Comparison of ENCODE assay signal across 8 mouse cellular contexts in genomic region chr11:5057856-5058641, GRCm38 (mm10). TPM values are rescaled to one million over a fixed set of nuclear protein-coding genes. Genes with fewer than 3 reads are reported as not detected.
DNase-seq lines count a peak whose midpoint lies in the region; ATAC-seq and TF ChIP-seq lines count a peak whose summit lies in the region.

Gene Rasl10a (plus strand): TSS chr11:5058128.

- peaks cover 0 to 4% of the 10 kb centered on the region in 2 experiments; a peak in 1 of 4 replicates for H3K4me1 ChIP-seq in MEL (ENCODE audit: control insufficient read depth in 1 of 2, insufficient read depth in 2 of 2, low read length in 2 of 2)
- peaks cover 40% of the 10 kb centered on the region for H3K4me1 ChIP-seq in forebrain, embryonic 16.5 days (replicated peaks; ENCODE audit: control insufficient read depth, insufficient read depth, low read length)
- peaks cover 44% of the 10 kb centered on the region for H3K4me1 ChIP-seq in intestine, embryonic 15.5 days (replicated peaks)
- H3K4me1 ChIP-seq in midbrain, embryonic 15.5 days: peaks cover 51% of the 10 kb centered on the region
- H3K4me1 ChIP-seq in stomach, postnatal 0 days (replicated peaks; ENCODE audit: control insufficient read depth, insufficient read depth): peaks cover 16% of the 10 kb centered on the region

- H3K79me3 ChIP-seq in C2C12 (ENCODE audit: low read depth): peaks cover 6% of the 10 kb centered on the region

- H3K9ac ChIP-seq in MEL (ENCODE audit: control insufficient read depth, low read depth, low read length, poor library complexity, severe bottlenecking): peak within 1 kb of the TSS; percentile 26
- H3K9ac ChIP-seq in forebrain, embryonic 16.5 days (replicated peaks; ENCODE audit: low read depth, low read length): peak within 1 kb of the TSS; percentile 60
- H3K9ac ChIP-seq in intestine, embryonic 15.5 days: peak within 1 kb of the TSS; percentile 54
- H3K9ac ChIP-seq in midbrain, embryonic 15.5 days: peak within 1 kb of the TSS; percentile 52
- H3K9ac ChIP-seq in stomach, postnatal 0 days (ENCODE audit: low read length): peak within 1 kb of the TSS; percentile 61

- H3K36me3 ChIP-seq in C2C12 (ENCODE audit: control insufficient read depth, insufficient read depth) (peaks cover 16% of the 10 kb centered on the region), MEL (ENCODE audit: control insufficient read depth in 1 of 2, insufficient read depth in 2 of 2, low read length in 2 of 2) (no peaks in the 10 kb centered on the region; a peak in 1 of 4 replicates)
- H3K36me3 ChIP-seq in forebrain, embryonic 16.5 days (ENCODE audit: control insufficient read depth, insufficient read depth): no peaks in the 10 kb centered on the region
- no peaks in the 10 kb centered on the region for H3K36me3 ChIP-seq in intestine, embryonic 15.5 days
- no peaks in the 10 kb centered on the region for H3K36me3 ChIP-seq in midbrain, embryonic 15.5 days (replicated peaks)
- H3K36me3 ChIP-seq in stomach, postnatal 0 days (ENCODE audit: control insufficient read depth, insufficient read depth, low read length): peaks cover 3% of the 10 kb centered on the region; the same call in 1 of the 2 replicates

- TF ChIP-seq CTCF in C2C12 (IDR thresholded peaks at IDR 0.05; ENCODE audit: control insufficient read depth, insufficient read depth, insufficient read length) (no peak), MEL (IDR thresholded peaks at IDR 0.05 in 2 of 3, conservative IDR thresholded peaks at IDR 0.05 in 1 of 3; ENCODE audit: control insufficient read depth in 1 of 3, insufficient read depth in 1 of 3, low read depth in 2 of 3, low read length in 3 of 3, poor library complexity in 1 of 3, severe bottlenecking in 1 of 3) (no peak)
- no peak for TF ChIP-seq CTCF in stomach, postnatal 0 days (IDR thresholded peaks at IDR 0.05; ENCODE audit: low read depth)

- no peak for TF ChIP-seq EP300 in MEL (IDR thresholded peaks at IDR 0.05; ENCODE audit: low read depth in 1 of 2, low read length in 2 of 2)
- TF ChIP-seq EP300 in stomach, postnatal 0 days (optimal IDR thresholded peaks at IDR 0.05): no peak

- TF ChIP-seq RAD21 in MEL (IDR thresholded peaks at IDR 0.05; ENCODE audit: low read depth, low read length): no peak

- WGBS in forebrain, embryonic 16.5 days: 1% methylated on average over 77 of the region's 77 CpGs
- 1% methylated on average over 77 of the region's 77 CpGs for WGBS in intestine, embryonic 15.5 days
- 1% methylated on average over 75 of the region's 77 CpGs for WGBS in midbrain, embryonic 15.5 days
- WGBS in stomach, postnatal 0 days: 2% methylated on average over 73 of the region's 77 CpGs

- peak within 1 kb of the TSS; percentile 59 for H3ac ChIP-seq in C2C12 (ENCODE audit: control insufficient read depth, insufficient read length, low read depth)

- no peaks in the 10 kb centered on the region for H3K9me3 ChIP-seq in MEL (replicated peaks; ENCODE audit: insufficient read depth, low read length)
- no peaks in the 10 kb centered on the region for H3K9me3 ChIP-seq in forebrain, embryonic 16.5 days (ENCODE audit: control insufficient read depth, low read length)
- no peaks in the 10 kb centered on the region for H3K9me3 ChIP-seq in intestine, embryonic 15.5 days
- H3K9me3 ChIP-seq in midbrain, embryonic 15.5 days: no peaks in the 10 kb centered on the region
- no peaks in the 10 kb centered on the region for H3K9me3 ChIP-seq in stomach, postnatal 0 days (ENCODE audit: control insufficient read depth, low read length)

- DNase-seq in MEL (ENCODE audit: low read depth, low spot score): peak; percentile 50
- DNase-seq in left cerebral cortex, postnatal 4 days: no peak
- DNase-seq in stomach, postnatal 0 days (ENCODE audit: low spot score): peak; percentile 56
- no peak for DNase-seq in gastrocnemius, postnatal 25 days

- TF ChIP-seq POLR2A in MEL (IDR thresholded peaks at IDR 0.05; ENCODE audit: control insufficient read depth in 1 of 2, insufficient read depth in 1 of 2, low read depth in 1 of 2, low read length in 2 of 2, poor library complexity in 1 of 2): 0 out of 4 replicates have a peak, but pooled peaks of 1 of the 2 experiments have one; percentile 22

- peak; percentile 7; the same call in 1 of the 2 replicates for ATAC-seq in forebrain, embryonic 16.5 days
- no peak for ATAC-seq in intestine, embryonic 15.5 days
- ATAC-seq in midbrain, embryonic 15.5 days (replicated peaks): peak; percentile 3; the same call in 1 of the 2 replicates
- no peak for ATAC-seq in stomach, postnatal 0 days (ENCODE audit: low FRiP score, low TSS enrichment)

- H3K27me3 ChIP-seq in C2C12 (ENCODE audit: control insufficient read depth, insufficient read depth, insufficient read length) (no peaks in the 10 kb centered on the region), MEL (ENCODE audit: control insufficient read depth in 1 of 2, insufficient read depth in 2 of 2, low read length in 2 of 2) (peaks cover 9 to 14% of the 10 kb centered on the region in 2 experiments)
- H3K27me3 ChIP-seq in forebrain, embryonic 16.5 days (replicated peaks; ENCODE audit: control insufficient read depth, insufficient read depth, low read length): peaks cover 55% of the 10 kb centered on the region
- H3K27me3 ChIP-seq in intestine, embryonic 15.5 days (replicated peaks): peaks cover 66% of the 10 kb centered on the region
- H3K27me3 ChIP-seq in midbrain, embryonic 15.5 days (replicated peaks): peaks cover 67% of the 10 kb centered on the region
- H3K27me3 ChIP-seq in stomach, postnatal 0 days (ENCODE audit: control insufficient read depth, insufficient read depth, low read length): peaks cover 10% of the 10 kb centered on the region; the same call in 1 of the 2 replicates

- H3K4me3 ChIP-seq in C2C12 (ENCODE audit: insufficient read depth, poor library complexity, severe bottlenecking) (no peak within 1 kb of the TSS), MEL (ENCODE audit: control insufficient read depth in 1 of 2, insufficient read depth in 1 of 2, low read depth in 2 of 2, low read length in 2 of 2) (peak within 1 kb of the TSS; percentile 54 to 64)
- peak within 1 kb of the TSS; percentile 52 for H3K4me3 ChIP-seq in forebrain, embryonic 16.5 days (replicated peaks; ENCODE audit: low read length)
- H3K4me3 ChIP-seq in intestine, embryonic 15.5 days (replicated peaks): peak within 1 kb of the TSS; percentile 50
- H3K4me3 ChIP-seq in midbrain, embryonic 15.5 days: peak within 1 kb of the TSS; percentile 48
- H3K4me3 ChIP-seq in stomach, postnatal 0 days (ENCODE audit: low read depth, low read length): peak within 1 kb of the TSS; percentile 53

- intact Hi-C loops in left cerebral cortex, postnatal 4 days (cut with DNase I): no loop called here

- H3K4me2 ChIP-seq in forebrain, embryonic 16.5 days (ENCODE audit: low read length): peak within 1 kb of the TSS; percentile 87
- peak within 1 kb of the TSS; percentile 99 for H3K4me2 ChIP-seq in intestine, embryonic 15.5 days (replicated peaks)
- peak within 1 kb of the TSS; percentile 94 for H3K4me2 ChIP-seq in midbrain, embryonic 15.5 days
- peak within 1 kb of the TSS; percentile 95 for H3K4me2 ChIP-seq in stomach, postnatal 0 days (replicated peaks; ENCODE audit: low read depth)

- H3K79me2 ChIP-seq in C2C12 (ENCODE audit: control insufficient read depth, insufficient read depth) (peaks cover 12% of the 10 kb centered on the region), MEL (ENCODE audit: control insufficient read depth, insufficient read depth, low read length, poor library complexity) (no peaks in the 10 kb centered on the region)

- no peak within 1 kb of the TSS for H3K27ac ChIP-seq in MEL (ENCODE audit: control insufficient read depth, low read depth, low read length)
- no peak within 1 kb of the TSS for H3K27ac ChIP-seq in forebrain, embryonic 16.5 days (ENCODE audit: low read length)
- H3K27ac ChIP-seq in intestine, embryonic 15.5 days: no peak within 1 kb of the TSS
- H3K27ac ChIP-seq in midbrain, embryonic 15.5 days: no peak within 1 kb of the TSS
- no peak within 1 kb of the TSS for H3K27ac ChIP-seq in stomach, postnatal 0 days (replicated peaks)

TF ChIP-seq in C2C12, 6 proteins besides CTCF, POLR2A, EP300 and RAD21:
- no peak for TF ChIP-seq MYOG (IDR thresholded peaks at IDR 0.05; ENCODE audit: control insufficient read depth, extremely low read depth, insufficient read length)
- no peak for TF ChIP-seq USF1 (IDR thresholded peaks at IDR 0.05; ENCODE audit: low read depth)
- TF ChIP-seq CEBPB (IDR thresholded peaks at IDR 0.05; ENCODE audit: low read depth): no peak

TF ChIP-seq in MEL, 35 proteins besides CTCF, POLR2A, EP300 and RAD21:
- TF ChIP-seq RCOR1 (IDR thresholded peaks at IDR 0.05; ENCODE audit: low read depth, low read length): no peak
- TF ChIP-seq ZMIZ1 (IDR thresholded peaks at IDR 0.05; ENCODE audit: low read depth, low read length): 0 out of 2 replicates have a peak, but pooled peaks have one; percentile 14
TF ChIP-seq in MEL: peak in this region for 1.

RNA-seq across cellular contexts. Expression of gene Rasl10a, which starts in this region (rescaled TPM):
- polyA plus RNA-seq in C2C12 (2012; fragmentation: generic; extraction: Trizol) (1.0 TPM), MEL (2012; ENCODE audit: insufficient read depth in 1 of 2, insufficient read length in 2 of 2, low read depth in 1 of 2, low replicate concordance in 2 of 2, missing spikeins in 1 of 2) (1 to 10 TPM in 1 of 2 experiments, not detected in 1; 1.3 TPM)
- total RNA-seq in MEL (2012; rRNA removed): 0.23 TPM in 1 of 2 replicates, not detected in the other
- 0.45 and 0.76 TPM in 2 replicates for polyA plus RNA-seq in forebrain, embryonic 16.5 days (2015; fragmentation: Nextera tagmentation; extraction: Ambion mirVana)
- 0.68 and 0.90 TPM in 2 replicates for polyA plus RNA-seq in intestine, embryonic 15.5 days (2015; fragmentation: Nextera tagmentation; extraction: Ambion mirVana)
- 10 to 100 TPM; 20.0 to 20.1 TPM for total RNA-seq in left cerebral cortex, postnatal 4 days (2021)
- 0.77 and 1.3 TPM in 2 replicates for polyA plus RNA-seq in midbrain, embryonic 15.5 days (2015; fragmentation: Nextera tagmentation; extraction: Ambion mirVana)
- polyA plus RNA-seq in stomach, postnatal 0 days (2015; fragmentation: Nextera tagmentation; extraction: Ambion mirVana): 1.6 and 1.9 TPM in 2 replicates
- not detected for total RNA-seq in gastrocnemius, postnatal 25 days (2021)

Comparison
In these comparisons a context has a peak if more than half of its experiments do, and no peak if none do; other contexts are left out.
1. RNA of gene Rasl10a (total RNA-seq): 20.0 to 20.1 TPM in left cerebral cortex, postnatal 4 days; 0.23 TPM in MEL and not detected in gastrocnemius, postnatal 25 days; every median in the first group is over 10 times any median in the second.
2. Peak in ATAC-seq, H3K4me3 ChIP-seq, H3K9ac ChIP-seq and H3K4me2 ChIP-seq in forebrain, embryonic 16.5 days; RNA of the gene not detected or under 1 TPM.
3. DNase-seq: peak in MEL (single experiment) and stomach, postnatal 0 days (single experiment); none in left cerebral cortex, postnatal 4 days (single experiment) and gastrocnemius, postnatal 25 days (single experiment).
4. Peak in every context shown above with its lines, with median percentiles within 50 percentile points of each other: H3K9ac ChIP-seq and H3K4me2 ChIP-seq.